Mouse (Mus musculus): ENCODE data around the gene Parp2. TPM values are rescaled to one million over a fixed set of nuclear protein-coding genes. Genes with fewer than 3 reads are reported as not detected.
"Not testable (repeated sequence)": the region's sequence is repeated elsewhere in the genome, so short reads cannot be mapped to it uniquely, and the experiment has no call there.

The Parp2 gene
- polyA plus RNA-seq, 1 experiment from 2014 or later: 49.0 TPM

GRCm38 (mm10) chr14:50799502-50800259 is 8.0 kb upstream of the Parp2 start:
- WGBS: 1% methylated on average over 3 of the region's 3 CpGs
- DNase-seq (ENCODE audit: low spot score) (peak; percentile 84), ATAC-seq (replicated peaks; ENCODE audit: low FRiP score, low read depth) (no peak)
- H3K27ac ChIP-seq: no peak overlapping the region
- no peaks in the 10 kb centered on the region for H3K27me3 ChIP-seq (ENCODE audit: insufficient read depth, low read length)
- H3K36me3 ChIP-seq (ENCODE audit: insufficient read depth, low read length): no peaks in the 10 kb centered on the region
- TF ChIP-seq CTCF (IDR thresholded peaks at IDR 0.05; ENCODE audit: low read depth): peak; percentile 69
- no peak overlapping the region for H3K4me2 ChIP-seq (ENCODE audit: low read length)
- H3K4me1 ChIP-seq (replicated peaks; ENCODE audit: insufficient read depth, low read length): no peaks in the 10 kb centered on the region
- H3K9ac ChIP-seq (ENCODE audit: low read depth, low read length): no peak overlapping the region
- no peaks in the 10 kb centered on the region for H3K9me3 ChIP-seq (replicated peaks; ENCODE audit: low read length)
- H3K4me3 ChIP-seq (replicated peaks; ENCODE audit: low read depth, low read length): no peak overlapping the region

DNA sequence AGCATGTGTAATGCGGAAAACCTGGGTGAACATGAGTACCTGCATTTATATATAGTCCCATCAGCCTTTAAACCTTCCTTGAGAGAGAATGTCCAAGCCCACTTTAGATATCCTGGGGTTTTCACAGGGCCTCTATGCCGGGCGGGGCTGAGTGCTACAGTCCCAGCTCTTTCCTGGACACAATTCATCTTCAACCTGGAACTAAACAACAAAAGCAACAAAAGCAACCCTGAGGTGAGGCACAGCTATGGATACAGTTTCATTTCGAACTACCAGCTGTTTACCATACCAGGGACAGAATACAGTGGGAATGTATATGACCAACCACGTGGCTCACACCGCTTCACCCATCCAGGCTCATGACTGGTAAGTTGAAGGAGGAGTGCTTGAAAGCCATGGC is 5.2 kb upstream of the Parp2 start:
- Histone ChIP-seq H3K4me1 (replicated peaks; ENCODE audit: insufficient read depth, low read length) (0 out of 2 replicates have a peak, but pooled peaks cover 3% of the 10 kb centered on the region), H3K4me2 (ENCODE audit: low read length) (no peak overlapping the region), H3K4me3 (replicated peaks; ENCODE audit: low read depth, low read length) (no peak overlapping the region), H3K27ac (no peak overlapping the region), H3K36me3 (ENCODE audit: insufficient read depth, low read length) (no peaks in the 10 kb centered on the region), H3K9me3 (replicated peaks; ENCODE audit: low read length) (no peaks in the 10 kb centered on the region), H3K27me3 (ENCODE audit: insufficient read depth, low read length) (no peaks in the 10 kb centered on the region), H3K9ac (ENCODE audit: low read depth, low read length) (no peak overlapping the region)
- no peak for ATAC-seq (replicated peaks; ENCODE audit: low FRiP score, low read depth)
- WGBS: 89% methylated on average over 6 of the region's 6 CpGs
- DNase-seq (ENCODE audit: low spot score): no peak
- TF ChIP-seq CTCF (IDR thresholded peaks at IDR 0.05; ENCODE audit: low read depth): no peak

- Histone ChIP-seq H3K27ac (no peak overlapping the region), H3K27me3 (ENCODE audit: insufficient read depth, low read length) (no peaks in the 10 kb centered on the region), H3K4me1 (replicated peaks; ENCODE audit: insufficient read depth, low read length) (0 out of 2 replicates have a peak, but pooled peaks cover 3% of the 10 kb centered on the region), H3K4me3 (replicated peaks; ENCODE audit: low read depth, low read length) (no peak overlapping the region), H3K9ac (ENCODE audit: low read depth, low read length) (no peak overlapping the region), H3K4me2 (ENCODE audit: low read length) (no peak overlapping the region), H3K36me3 (ENCODE audit: insufficient read depth, low read length) (no peaks in the 10 kb centered on the region), H3K9me3 (replicated peaks; ENCODE audit: low read length) (no peaks in the 10 kb centered on the region)
- WGBS: 68% methylated on average over 4 of the region's 4 CpGs
- no peak for ATAC-seq (replicated peaks; ENCODE audit: low FRiP score, low read depth)
- peak; percentile 20 for DNase-seq (ENCODE audit: low spot score)
- TF ChIP-seq CTCF (IDR thresholded peaks at IDR 0.05; ENCODE audit: low read depth): peak; percentile 72
Measured at GRCm38 (mm10) chr14:50802843-50803562, 4.6 kb upstream of the Parp2 start.

DNA sequence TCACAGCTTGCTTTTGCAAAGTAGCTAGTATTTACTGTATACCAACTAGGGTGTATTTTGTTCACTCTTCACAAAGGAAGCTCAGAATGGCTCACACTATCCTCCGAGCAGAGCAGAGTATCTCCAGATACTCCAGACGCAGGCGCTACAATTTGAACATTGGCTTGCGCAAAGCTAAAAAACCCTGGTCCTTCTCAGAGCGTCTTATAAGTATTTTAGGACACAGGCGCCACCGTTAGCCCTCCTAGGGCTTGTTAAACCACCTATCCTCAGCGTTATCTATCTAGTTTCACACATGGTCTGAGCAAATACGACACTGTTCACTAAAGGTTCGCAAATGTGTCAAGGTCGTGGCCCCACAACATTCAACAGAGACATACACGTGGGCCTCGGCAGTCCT is 3.0 kb upstream of the Parp2 start:
- Histone ChIP-seq H3K4me3 (replicated peaks; ENCODE audit: low read depth, low read length) (no peak overlapping the region), H3K27ac (no peak overlapping the region), H3K36me3 (ENCODE audit: insufficient read depth, low read length) (no peaks in the 10 kb centered on the region), H3K9me3 (replicated peaks; ENCODE audit: low read length) (no peaks in the 10 kb centered on the region), H3K9ac (ENCODE audit: low read depth, low read length) (no peak overlapping the region), H3K4me2 (ENCODE audit: low read length) (no peak overlapping the region), H3K27me3 (ENCODE audit: insufficient read depth, low read length) (no peaks in the 10 kb centered on the region), H3K4me1 (replicated peaks; ENCODE audit: insufficient read depth, low read length) (0 out of 2 replicates have a peak, but pooled peaks cover 3% of the 10 kb centered on the region)
- DNase-seq (ENCODE audit: low spot score) (no peak), ATAC-seq (replicated peaks; ENCODE audit: low FRiP score, low read depth) (no peak)
- 70% methylated on average over 13 of the region's 13 CpGs for WGBS
- TF ChIP-seq CTCF (IDR thresholded peaks at IDR 0.05; ENCODE audit: low read depth): no peak

DNA sequence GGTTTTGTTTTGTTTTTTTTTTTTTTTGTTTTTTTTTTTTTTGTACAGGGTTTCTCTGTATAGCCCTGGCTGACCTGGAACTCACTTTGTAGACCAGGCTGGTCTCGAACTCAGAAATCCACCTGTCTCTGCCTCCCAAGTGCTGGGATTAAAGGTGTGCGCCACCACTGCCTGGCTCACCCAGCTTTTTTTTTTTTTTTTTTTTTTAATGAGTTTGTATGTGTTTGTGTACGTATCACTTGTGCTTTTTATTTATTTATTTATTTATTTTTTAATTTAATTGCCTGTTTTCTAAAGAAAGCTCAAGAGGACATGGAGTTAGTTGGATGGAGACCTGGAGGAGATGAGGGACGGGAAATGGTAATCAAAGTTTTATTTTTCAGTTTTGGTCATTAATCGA is 1.2 kb upstream of the Parp2 start:
- DNase-seq (ENCODE audit: low spot score); H3K9ac ChIP-seq (ENCODE audit: low read depth, low read length); H3K27me3 ChIP-seq (ENCODE audit: insufficient read depth, low read length); H3K36me3 ChIP-seq (ENCODE audit: insufficient read depth, low read length); H3K27ac ChIP-seq; H3K9me3 ChIP-seq (replicated peaks; ENCODE audit: low read length); ATAC-seq (replicated peaks; ENCODE audit: low FRiP score, low read depth); H3K4me1 ChIP-seq (replicated peaks; ENCODE audit: insufficient read depth, low read length): not testable (repeated sequence)
- 0 out of 2 replicates have a peak overlapping the region, but pooled peaks have one; percentile 62 for H3K4me3 ChIP-seq (replicated peaks; ENCODE audit: low read depth, low read length)
- peak overlapping the region; percentile 60; the same call in 1 of the 2 replicates for H3K4me2 ChIP-seq (ENCODE audit: low read length)
- WGBS: 81% methylated on average over 5 of the region's 5 CpGs

DNA sequence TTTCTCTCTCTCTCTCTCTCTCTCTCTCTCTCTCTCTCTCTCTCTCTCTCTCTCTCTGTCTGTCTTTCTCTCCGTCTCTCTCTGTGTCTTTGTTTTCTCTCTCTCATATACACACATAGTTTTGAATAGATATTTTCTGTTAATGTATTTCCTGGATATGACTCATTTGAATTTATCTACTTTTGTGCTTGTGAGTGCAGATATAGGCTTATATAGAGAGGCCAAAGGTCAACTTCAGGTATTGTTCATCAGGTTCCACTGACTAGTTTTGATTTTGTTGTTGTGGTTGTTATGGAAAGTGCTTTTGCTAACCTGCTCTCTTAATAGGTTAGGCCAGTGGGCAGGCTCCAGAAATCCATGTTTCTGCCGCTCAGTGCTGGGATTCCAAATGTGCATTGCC is 5.4 kb downstream of the Parp2 start:
- H3K9ac ChIP-seq (ENCODE audit: low read depth, low read length): no peak overlapping the region
- no peaks in the 10 kb centered on the region for H3K4me1 ChIP-seq (replicated peaks; ENCODE audit: insufficient read depth, low read length)
- H3K9me3 ChIP-seq (replicated peaks; ENCODE audit: low read length): no peaks in the 10 kb centered on the region
- DNase-seq (ENCODE audit: low spot score) (no peak), ATAC-seq (replicated peaks; ENCODE audit: low FRiP score, low read depth) (no peak)
- H3K27ac ChIP-seq: no peak overlapping the region
- H3K4me3 ChIP-seq (replicated peaks; ENCODE audit: low read depth, low read length): no peak overlapping the region
- 95% methylated on average over 2 of the region's 2 CpGs for WGBS
- H3K36me3 ChIP-seq (ENCODE audit: insufficient read depth, low read length): peaks cover 48% of the 10 kb centered on the region
- no peaks in the 10 kb centered on the region for H3K27me3 ChIP-seq (ENCODE audit: insufficient read depth, low read length)
- no peak for TF ChIP-seq CTCF (IDR thresholded peaks at IDR 0.05; ENCODE audit: low read depth)
- H3K4me2 ChIP-seq (ENCODE audit: low read length): no peak overlapping the region
